Mouse (Mus musculus) thymus, postnatal 0 days (tissue): ENCODE data around the gene Asprv1. TPM values are rescaled to one million over a fixed set of nuclear protein-coding genes. Genes with fewer than 3 reads are reported as not detected.

ENCODE experiments used
- DNase-seq: peaks from one replicate; pipeline ENCODE4 v3.0.0-alpha.2; 2015; ENCODE audit warnings: low spot score
- polyA plus RNA-seq: library from polyadenylated mRNA; unstranded; fragments of >200 nt; fragmentation: Nextera tagmentation; extraction: Ambion mirVana; gene quantifications from 2 replicates; pipeline ENCODE4 v1.2.1, GENCODE M21; 2015

Gene Asprv1
- polyA plus RNA-seq = 6.9 and 9.5 TPM in 2 replicates

DNA sequence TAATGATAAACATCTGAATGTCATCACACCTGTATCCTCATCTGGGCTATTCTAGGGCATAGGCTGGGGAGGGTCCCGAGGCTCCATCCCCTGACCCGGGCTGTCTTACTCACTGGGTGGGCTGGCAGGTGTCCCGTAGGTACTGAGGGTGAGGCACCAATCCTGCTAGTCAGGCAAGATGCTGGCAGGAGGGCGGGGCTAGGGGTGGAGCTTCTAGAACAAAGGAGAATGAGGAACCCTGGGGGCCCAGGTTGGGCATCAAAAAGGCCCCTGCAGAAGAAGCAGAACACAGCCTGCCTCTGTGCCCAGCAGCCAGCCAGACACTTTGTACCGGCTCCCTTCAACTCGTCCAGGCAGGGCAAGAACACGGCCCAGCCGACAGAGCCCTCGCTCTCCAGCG is at the start of gene Asprv1:
TSS of gene Asprv1 (plus strand) at position 219 of the 400 bp plus-strand sequence.
- peak; percentile 42 for DNase-seq

DNA sequence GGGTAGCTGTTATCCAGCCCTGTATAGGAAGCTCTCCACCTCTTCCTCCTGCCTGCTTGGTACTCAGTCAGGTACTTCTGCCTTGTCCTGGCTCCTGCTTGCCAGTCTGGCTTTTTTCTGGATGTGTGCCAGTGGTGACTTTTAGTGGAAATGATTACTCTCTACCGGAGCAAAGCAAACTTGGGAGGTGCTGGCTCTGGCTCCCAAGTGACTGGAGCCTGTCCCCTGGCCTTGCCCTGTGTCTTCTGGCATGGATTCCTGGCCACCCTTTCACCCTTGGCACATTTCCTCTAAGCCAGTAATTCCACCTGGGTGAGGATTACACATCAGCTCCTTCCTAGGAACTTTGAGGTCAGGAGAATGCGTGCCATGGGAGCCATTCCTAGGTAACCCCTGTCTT is 49.6 kb upstream of the Asprv1 start:
- no peak for DNase-seq

DNA sequence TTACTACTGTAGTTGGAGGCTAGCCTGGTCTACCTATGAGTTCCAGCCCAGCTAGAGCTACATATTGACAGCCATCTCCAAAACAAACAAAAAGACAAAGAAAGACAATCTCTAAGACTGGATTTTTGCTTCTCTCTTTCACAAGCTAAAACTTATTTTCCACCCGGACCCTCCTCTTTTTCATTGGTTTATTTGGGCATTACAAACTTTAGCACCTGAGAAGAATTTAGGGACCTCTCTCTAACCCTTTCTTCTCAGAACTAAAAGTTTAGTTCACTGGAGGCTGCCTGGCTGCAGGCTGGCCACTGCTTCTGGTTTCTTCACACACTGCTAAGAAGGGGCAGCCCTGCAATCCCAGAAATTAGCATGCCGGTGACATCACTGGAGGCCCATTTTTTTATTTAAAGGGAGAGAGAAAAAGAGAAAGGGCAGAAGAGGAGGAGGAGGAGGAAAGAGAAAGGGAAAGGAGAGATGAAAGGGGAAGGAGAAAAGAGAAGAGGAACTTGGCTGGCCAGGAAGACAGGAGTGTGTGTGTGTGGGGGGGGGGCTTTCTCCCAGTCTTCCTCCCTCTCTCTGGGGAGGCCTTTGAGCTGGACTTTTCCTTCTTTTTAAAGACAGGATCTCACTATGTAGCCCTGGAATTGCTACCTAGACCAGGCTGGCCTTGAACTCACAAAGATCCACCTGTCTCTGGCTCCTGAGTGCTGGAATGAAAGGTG is 48.7 kb upstream of the Asprv1 start:
- DNase-seq = no peak

DNA sequence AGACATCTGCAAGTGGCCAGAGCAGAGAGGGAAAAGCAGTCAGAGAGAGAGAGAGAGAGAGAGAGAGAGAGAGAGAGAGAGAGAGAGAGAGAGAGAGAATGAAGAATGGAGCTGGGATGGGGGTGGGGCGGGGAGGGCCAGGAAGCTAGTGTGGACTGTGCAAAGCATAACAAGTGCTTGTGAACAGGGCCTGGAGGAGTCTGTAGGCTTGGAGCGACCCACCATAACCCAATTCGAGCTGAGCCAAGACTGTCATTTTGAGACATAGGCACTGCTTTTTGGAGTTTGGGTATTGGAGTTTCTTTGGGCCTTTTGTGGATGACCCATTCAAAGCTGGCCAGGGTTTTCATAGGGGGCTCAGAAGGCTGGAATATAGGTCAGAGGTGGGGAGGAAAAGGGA is 48.0 kb upstream of the Asprv1 start:
- DNase-seq = no peak

DNA sequence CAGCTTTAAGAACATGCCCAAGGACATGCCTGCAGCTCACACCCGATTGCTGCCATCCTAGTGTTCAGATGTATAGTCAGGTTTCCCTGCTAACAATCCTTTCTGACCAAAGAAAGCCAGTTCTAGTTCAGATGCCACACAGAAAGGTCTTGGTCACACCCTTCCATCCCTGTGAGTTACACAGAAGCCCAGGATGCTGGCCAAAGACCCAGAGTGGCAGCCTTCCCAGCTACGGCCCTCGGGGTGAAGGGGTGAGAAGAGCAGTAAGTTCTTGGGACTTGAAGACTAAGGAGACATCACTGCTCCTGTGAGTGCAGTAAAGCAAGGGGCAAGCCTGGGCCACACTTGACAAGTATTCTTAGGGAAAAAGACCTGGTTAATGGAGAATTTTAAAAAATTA is 44.8 kb upstream of the Asprv1 start:
- DNase-seq = no peak

DNA sequence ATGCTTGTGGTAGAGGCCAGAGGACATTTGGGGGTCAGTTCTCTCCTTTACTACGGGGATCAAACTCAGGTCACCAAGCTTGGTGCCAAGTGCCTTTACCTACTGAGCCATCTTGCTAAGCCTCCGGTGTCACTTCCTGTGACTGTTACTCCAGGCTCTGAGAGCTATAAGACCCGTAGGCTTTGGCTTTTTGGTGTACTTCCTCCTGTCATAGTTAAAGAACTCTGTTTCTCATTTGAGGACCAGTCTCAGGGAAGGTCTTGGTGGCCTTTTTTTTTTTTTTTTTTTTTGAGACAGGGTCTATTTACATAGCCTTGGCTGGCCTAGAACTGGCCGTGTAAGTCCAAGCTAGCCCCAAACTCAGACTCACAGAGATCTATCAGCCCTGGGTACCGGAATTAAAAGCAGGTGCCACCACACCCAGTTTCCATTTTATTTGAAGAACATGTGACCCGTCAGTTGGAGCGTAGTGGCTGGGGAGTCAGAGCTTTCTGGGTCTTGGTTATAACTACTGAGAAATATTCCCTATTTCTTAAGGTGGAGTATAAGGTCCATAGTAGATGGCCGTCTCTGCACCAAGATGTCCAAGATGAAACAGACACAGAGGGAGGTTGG is 44.3 kb upstream of the Asprv1 start:
- DNase-seq = peak; percentile 59

DNA sequence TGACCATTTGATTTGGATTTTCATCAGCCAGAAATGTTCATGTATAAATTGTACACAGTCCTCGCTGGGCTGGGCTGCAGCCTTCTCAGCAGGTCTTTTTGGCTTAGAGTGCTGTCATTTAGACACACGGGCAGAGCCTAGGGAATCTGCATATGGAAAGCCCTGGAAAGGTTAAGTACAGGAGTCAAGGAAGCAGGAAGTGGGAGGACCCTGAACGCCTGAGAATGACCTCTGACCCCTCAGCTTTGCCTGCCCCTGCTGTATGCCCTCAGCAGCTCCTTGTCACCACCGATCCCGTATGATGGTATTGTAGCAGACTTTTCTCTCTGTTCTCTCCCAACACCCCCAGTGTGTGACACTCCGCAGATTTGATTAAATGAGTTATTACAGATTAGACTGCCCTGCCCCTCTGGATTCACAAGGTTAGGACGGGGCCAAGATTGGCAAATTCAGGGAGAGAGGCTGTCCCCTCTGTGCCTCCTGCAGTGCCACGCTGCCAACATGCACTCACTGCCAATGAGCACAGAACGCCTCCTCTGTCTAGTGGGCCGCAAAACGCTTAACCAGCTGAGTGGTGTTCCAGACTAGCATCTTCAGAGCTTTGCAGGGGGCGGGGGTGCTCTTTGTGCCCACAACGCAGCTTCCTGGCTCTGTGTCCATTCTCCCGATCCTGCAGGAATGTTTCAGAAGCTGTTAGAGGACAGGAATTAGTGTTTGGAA is 43.5 kb upstream of the Asprv1 start:
- peak; percentile 35 for DNase-seq

DNA sequence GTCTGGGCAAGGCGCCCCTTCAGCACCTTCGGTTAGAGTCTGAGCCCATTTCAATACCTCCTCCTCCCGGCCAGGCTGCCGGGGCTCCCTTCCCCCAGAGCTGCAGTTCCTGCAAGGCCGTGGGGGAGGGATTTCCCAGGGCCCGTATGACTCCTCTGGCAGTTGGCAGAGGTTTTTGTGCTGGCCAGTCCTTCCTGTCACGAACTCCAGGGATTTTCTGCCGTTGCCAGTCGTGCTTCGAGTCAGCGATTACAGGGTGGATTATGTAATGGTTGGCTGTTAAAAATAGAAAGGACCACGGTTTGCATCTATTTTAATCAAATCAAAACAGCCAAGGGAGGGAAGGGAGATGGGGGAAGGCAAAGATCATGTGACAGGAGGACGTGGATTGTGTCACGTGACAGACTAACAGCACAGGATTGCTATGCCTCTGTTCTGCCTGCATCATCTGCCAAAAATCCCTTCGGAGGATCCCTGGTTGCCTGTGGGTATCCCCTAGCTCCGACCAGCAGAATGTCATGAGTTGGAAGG is 42.8 kb upstream of the Asprv1 start:
- peak; percentile 57 for DNase-seq

DNA sequence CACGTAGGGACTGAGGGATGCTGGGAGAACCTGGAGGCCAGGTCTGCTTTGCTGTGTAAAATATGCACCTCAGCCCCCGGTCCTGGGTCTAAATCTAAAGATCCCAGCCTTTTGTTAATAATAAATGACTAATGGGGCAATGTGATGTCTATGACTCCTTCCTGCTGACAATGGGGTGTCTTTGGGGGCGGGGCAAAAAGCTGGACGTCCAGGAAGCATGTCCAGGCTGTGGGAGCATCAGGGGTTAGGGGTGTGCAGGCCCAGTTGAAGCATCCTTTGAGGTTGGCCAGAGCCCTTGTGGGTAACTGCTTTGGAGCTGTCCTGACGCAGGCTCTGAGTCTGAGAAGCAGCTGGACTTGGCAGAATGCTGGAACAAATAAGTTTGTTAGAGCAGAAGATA is 41.9 kb upstream of the Asprv1 start:
- no peak for DNase-seq

DNA sequence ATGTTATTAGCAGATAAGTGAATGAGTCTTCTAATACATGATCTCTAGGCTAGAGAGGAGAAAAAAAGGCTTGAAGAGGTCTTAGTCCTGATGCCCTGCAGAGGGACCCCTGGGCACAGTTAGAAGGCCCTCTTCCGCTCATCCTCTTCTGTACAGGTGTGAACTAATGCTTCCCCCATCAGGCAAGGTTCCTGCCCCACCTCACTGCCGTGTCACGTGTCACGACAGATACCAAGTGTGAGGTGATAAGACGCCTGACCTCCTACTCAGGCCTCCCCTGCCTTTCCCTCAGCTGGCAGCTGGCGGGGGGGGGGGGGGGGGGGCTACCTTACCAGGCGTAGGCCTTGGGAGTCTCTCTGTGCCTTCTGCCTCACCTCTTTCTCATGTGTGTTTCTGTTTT is 39.5 kb upstream of the Asprv1 start:
- no peak for DNase-seq

DNA sequence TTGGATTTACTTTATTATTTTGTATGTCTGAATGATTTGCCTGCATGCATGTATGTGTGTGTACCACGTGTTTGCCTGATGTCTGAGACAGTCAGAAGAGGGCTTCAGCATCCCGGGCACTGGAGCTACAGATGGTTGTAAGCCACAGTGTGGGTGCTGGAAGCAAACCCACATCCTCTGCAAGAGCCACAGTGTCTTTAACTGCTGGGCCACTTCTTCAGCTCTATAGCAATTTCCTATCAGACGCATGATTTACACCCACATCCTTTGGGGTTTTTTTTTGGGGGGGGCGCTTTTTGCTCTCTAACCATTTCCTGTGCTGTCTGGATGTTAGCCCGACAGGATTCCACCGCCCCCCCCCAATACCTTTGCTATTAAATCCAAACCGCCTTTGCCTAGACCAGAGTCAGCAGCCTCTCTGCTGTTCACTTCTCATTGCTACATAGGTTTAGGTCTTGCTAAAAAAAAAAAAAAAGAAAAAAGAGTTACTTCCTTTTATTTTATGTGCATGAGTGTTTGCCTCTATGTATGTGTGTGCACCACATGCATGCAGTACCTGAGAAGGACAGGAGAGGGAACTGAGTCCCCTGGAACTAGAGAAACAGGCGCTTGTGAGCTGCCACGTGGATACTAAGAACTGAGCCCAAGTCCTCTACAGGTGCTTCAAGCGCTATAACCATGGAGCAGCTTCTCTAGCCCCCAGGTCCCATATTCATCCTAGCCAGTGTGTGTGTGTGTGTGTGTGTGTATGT is 34.6 kb upstream of the Asprv1 start:
- peak; percentile 80 for DNase-seq

DNA sequence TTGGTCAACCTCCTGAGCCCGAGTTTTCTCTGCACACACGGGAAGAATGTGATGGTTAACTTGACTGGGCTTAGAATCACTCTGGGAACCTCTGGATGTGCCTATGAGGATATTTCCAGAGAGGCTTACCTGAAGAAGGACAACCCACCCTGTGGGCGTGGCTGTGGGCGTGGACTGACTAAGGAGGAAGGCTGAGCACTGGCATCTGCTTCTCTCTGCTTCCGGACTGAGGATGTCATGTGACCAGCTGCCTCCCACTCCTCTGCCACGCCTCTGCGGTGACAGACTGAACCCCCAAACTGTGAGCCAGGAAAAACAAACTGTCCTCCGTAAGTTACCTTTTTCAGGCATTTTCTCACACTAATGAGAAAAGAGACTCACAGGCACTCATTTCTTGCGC is 33.3 kb upstream of the Asprv1 start:
- DNase-seq = peak; percentile 10

DNA sequence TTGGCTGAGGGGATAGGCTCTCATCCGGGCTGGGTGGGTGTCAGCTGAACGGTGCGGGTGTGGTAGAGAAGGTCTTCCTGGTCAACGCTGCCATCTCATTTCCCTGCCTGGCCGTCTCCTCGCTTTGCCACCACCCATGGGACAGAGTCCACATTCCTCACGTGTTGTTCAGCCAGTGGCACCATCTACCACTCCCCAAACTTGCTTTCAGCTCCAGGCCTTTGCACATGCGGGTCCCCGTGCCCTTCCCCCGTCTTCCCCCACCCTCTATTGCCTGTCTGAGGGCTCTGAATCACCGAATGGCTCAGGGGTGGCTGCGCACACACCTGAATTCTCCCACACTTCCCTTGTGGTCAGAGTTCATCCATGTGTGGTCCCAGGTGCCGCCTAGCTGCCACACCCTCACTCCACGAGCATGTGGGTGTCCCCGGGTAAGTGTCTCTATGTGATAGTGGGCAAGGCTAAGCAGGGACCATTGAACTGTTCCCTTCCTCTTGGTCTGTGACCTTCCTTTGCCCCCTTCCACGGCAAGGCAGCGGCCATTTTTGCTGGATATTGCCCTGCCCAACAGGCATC is 32.0 kb upstream of the Asprv1 start:
- no peak for DNase-seq

DNA sequence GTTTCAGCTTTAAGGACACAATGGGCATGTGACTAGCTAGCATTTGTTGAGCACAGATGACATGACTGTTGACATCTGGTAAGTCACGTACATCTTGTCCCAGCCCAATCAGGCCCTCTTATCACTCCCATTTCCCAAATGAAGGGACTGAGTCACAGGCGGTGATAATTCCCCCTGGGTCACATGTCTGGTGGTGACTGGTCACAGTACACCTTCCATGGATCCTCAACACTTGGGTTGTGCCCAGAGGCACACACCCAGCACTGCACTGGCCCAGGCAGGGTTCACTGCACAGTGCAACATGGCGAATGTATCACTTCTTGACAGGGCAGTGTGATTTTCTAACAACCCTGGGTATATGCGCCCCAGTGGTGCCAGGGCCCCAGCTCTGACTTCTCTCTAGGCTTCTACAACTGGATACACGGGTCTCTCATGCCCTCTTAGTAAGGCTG is 29.2 kb upstream of the Asprv1 start:
- DNase-seq = peak; percentile 6

DNA sequence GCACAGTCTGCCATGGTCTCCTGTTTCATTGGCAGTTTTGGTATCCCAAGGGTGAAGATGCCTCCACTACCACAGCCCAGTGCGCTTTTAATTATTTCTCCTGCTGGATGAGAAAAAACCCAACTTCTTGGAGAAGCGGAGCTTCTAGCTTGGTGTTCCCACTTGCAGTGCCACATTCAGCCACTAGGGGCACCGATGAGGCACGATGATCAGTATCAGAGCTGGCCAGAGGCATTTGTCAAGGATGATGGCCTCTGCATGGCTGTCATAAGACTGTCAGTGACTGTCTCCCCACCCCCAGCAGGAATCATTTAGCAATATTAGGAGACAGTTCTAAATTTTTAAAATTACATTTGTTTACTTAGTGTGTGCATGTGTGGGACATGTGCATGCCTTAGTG is 28.8 kb upstream of the Asprv1 start:
- DNase-seq = peak; percentile 56

DNA sequence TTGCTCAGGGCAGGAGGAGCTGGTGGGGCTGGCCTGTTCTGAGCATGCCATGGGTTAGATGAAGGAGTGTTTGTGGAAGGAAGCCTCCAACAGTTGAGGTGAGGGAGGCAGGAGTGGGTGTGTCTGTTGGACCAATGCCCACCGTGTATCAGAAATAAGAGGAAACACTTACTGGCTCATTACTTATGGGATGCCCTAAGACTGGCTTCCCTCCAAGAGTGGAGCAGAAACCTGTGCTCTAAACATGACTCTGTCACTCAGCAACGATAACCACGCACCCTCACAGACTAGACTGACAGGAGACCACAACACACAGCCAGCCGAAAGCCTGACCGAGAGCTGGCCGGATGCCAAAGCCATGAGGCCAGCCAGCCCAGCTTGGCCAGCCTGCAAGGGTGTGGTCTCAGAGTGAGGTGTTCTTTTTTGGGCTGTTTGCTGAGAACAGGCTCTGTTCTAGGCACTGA is 28.0 kb upstream of the Asprv1 start:
- DNase-seq = peak; percentile 3

DNA sequence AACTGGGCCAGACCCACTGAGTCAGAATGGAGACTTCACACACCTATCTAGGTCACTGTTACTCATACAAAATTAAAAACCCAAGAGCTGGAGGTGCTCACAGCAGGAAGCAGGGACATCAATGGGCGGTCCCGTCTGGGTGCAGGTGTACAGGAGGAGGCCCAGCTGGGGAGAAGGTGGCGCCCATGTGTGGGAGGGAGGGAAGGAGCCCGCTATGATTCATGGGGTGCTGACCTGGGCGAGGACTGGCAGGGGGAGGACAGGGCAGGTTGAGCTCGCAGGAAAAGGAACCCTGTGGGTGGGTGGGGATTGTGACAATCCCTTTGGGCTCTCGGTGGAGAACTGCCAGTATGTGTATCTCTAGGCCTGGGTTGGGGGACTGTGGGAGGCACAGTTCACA is 22.7 kb upstream of the Asprv1 start:
- peak; percentile 63 for DNase-seq

DNA sequence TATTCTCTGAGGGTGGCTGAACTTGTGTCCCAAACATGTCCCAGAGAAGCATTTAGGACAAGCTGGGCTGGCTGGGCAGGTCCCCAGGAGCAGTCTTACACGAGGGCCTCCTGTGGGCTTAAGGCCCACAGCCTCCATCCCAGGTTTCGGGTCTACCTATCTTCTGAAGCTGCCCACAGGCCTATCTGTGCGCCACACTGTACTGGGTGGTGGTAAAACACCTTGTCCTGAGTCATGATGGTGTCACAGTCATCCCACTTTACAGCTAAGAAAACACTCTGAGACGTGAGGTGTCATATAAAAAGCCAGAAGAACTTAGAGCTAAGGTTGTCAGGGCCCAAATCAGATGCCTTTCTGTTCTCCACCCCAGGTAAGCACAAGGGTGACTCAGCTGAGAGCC is 21.7 kb upstream of the Asprv1 start:
- no peak for DNase-seq

DNA sequence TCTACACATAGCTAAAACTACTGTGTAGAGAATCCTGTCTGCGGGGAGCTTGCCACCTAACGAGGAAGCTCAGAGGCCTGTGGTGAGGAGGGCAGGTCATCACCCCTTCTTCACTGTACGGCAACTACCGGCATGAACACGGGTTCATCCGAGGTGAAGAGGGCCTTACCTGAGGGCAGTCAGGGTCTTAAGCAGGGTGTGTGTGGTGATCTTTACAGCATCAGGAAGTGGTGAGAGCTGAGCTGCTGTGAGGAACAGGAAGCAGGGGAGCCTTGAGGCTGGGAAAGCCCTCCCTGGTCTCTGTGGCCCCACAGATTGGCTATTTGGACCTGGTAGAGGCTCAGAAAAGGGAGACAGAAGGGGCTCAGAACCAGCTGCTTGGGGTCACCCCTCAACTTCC is 20.5 kb upstream of the Asprv1 start:
- peak; percentile 69 for DNase-seq

DNA sequence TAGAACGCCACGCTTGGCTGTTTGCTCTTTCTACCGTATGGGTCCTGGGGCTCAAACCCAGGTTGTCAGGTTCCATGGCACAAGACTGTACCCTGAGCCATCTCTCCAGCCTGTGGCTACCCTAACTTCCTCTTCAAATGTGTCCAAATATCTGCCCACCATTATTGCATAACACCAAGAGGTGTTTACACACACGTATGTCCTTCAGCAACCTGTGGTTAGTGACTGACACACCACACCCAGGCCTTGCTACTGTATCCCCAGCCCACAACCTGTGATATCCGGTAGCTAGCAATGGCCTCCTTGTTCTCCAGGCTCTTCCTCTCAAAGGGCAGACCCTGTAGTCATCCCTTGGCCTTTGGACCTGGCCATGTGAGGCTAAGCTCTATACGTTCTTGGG is 18.7 kb upstream of the Asprv1 start:
- DNase-seq = no peak

DNA sequence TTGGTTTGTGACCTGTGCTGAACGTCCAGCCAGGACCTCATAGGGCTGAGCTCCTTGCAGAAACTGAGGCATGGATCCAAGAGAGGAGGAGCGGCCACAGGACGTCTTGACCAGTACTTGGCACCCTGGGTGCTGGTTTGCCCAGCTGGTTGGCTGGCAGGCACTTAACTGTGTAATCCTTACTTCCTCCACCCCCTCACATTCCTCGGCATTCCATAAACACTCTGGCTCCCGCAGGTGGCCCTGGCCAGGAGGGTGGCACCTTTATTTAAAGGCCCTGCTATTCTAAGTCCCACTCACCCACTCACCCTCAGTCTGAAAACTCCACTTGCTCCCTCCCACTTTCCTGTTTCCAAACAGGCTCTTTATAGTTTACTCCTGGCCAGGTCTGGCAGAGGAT is 17.2 kb upstream of the Asprv1 start:
- DNase-seq = no peak
